Mouse (Mus musculus): ENCODE results near the gene Twf1. TPM values are rescaled to one million over a fixed set of nuclear protein-coding genes. Genes with fewer than 3 reads are reported as not detected.

Twf1 gene
- polyA plus RNA-seq, 1 experiment from 2014 or later, result 92.4 TPM

- H3K4me2 ChIP-seq (replicated peaks; ENCODE audit: low read depth), result no peak overlapping the region
- no peak overlapping the region for H3K27ac ChIP-seq (replicated peaks)
- TF ChIP-seq EP300 (optimal IDR thresholded peaks at IDR 0.05) (no peak), CTCF (IDR thresholded peaks at IDR 0.05; ENCODE audit: low read depth) (no peak)
- 0 out of 2 replicates have a peak, but pooled peaks cover 3% of the 10 kb centered on the region for H3K36me3 ChIP-seq (ENCODE audit: control insufficient read depth, insufficient read depth, low read length)
- H3K9ac ChIP-seq (ENCODE audit: low read length), result no peak overlapping the region
- no peak overlapping the region for H3K4me3 ChIP-seq (ENCODE audit: low read depth, low read length)
- H3K27me3 ChIP-seq (ENCODE audit: control insufficient read depth, insufficient read depth, low read length), result no peaks in the 10 kb centered on the region
- 68% methylated on average over 7 of the region's 7 CpGs for WGBS
- ATAC-seq (ENCODE audit: low FRiP score, low TSS enrichment) (no peak), DNase-seq (ENCODE audit: low spot score) (no peak)
- no peaks in the 10 kb centered on the region for H3K4me1 ChIP-seq (replicated peaks; ENCODE audit: control insufficient read depth, insufficient read depth)
- no peaks in the 10 kb centered on the region for H3K9me3 ChIP-seq (ENCODE audit: control insufficient read depth, low read length)
These were observed 54.2 kb downstream of the Twf1 start for GRCm38 (mm10) chr15:94535521-94535920.

- H3K27ac ChIP-seq (replicated peaks), result 0 out of 2 replicates have a peak overlapping the region, but pooled peaks have one; percentile 9
- TF ChIP-seq CTCF (IDR thresholded peaks at IDR 0.05; ENCODE audit: low read depth) (no peak), EP300 (optimal IDR thresholded peaks at IDR 0.05) (no peak)
- H3K27me3 ChIP-seq (ENCODE audit: control insufficient read depth, insufficient read depth, low read length), result no peaks in the 10 kb centered on the region
- no peaks in the 10 kb centered on the region for H3K4me1 ChIP-seq (replicated peaks; ENCODE audit: control insufficient read depth, insufficient read depth)
- no peak for ATAC-seq (ENCODE audit: low FRiP score, low TSS enrichment)
- no peak overlapping the region for H3K9ac ChIP-seq (ENCODE audit: low read length)
- WGBS, result 55% methylated on average over 6 of the region's 6 CpGs
- no peaks in the 10 kb centered on the region for H3K9me3 ChIP-seq (ENCODE audit: control insufficient read depth, low read length)
- no peak overlapping the region for H3K4me2 ChIP-seq (replicated peaks; ENCODE audit: low read depth)
- no peak for DNase-seq (ENCODE audit: low spot score)
- H3K36me3 ChIP-seq (ENCODE audit: control insufficient read depth, insufficient read depth, low read length), result no peaks in the 10 kb centered on the region
- no peak overlapping the region for H3K4me3 ChIP-seq (ENCODE audit: low read depth, low read length)
These were observed 56.7 kb downstream of the Twf1 start for GRCm38 (mm10) chr15:94532956-94533355.

GRCm38 (mm10) chr15:94532306-94532705, 57.4 kb downstream of the Twf1 start:
- TF ChIP-seq EP300 (optimal IDR thresholded peaks at IDR 0.05) (no peak), CTCF (IDR thresholded peaks at IDR 0.05; ENCODE audit: low read depth) (no peak)
- no peaks in the 10 kb centered on the region for H3K36me3 ChIP-seq (ENCODE audit: control insufficient read depth, insufficient read depth, low read length)
- no peaks in the 10 kb centered on the region for H3K9me3 ChIP-seq (ENCODE audit: control insufficient read depth, low read length)
- no peak overlapping the region for H3K4me2 ChIP-seq (replicated peaks; ENCODE audit: low read depth)
- WGBS, result 69% methylated on average over 5 of the region's 5 CpGs
- H3K9ac ChIP-seq (ENCODE audit: low read length), result no peak overlapping the region
- H3K4me3 ChIP-seq (ENCODE audit: low read depth, low read length), result no peak overlapping the region
- no peaks in the 10 kb centered on the region for H3K4me1 ChIP-seq (replicated peaks; ENCODE audit: control insufficient read depth, insufficient read depth)
- no peaks in the 10 kb centered on the region for H3K27me3 ChIP-seq (ENCODE audit: control insufficient read depth, insufficient read depth, low read length)
- H3K27ac ChIP-seq (replicated peaks), result no peak overlapping the region
- no peak for DNase-seq (ENCODE audit: low spot score)
- ATAC-seq (ENCODE audit: low FRiP score, low TSS enrichment), result no peak

GRCm38 (mm10) chr15:94530519-94530918, 59.2 kb downstream of the Twf1 start:
- Histone ChIP-seq H3K4me3 (ENCODE audit: low read depth, low read length) (no peak overlapping the region), H3K4me2 (replicated peaks; ENCODE audit: low read depth) (no peak overlapping the region), H3K27me3 (ENCODE audit: control insufficient read depth, insufficient read depth, low read length) (no peaks in the 10 kb centered on the region), H3K9ac (ENCODE audit: low read length) (no peak overlapping the region), H3K9me3 (ENCODE audit: control insufficient read depth, low read length) (no peaks in the 10 kb centered on the region), H3K27ac (replicated peaks) (no peak overlapping the region), H3K36me3 (ENCODE audit: control insufficient read depth, insufficient read depth, low read length) (no peaks in the 10 kb centered on the region), H3K4me1 (replicated peaks; ENCODE audit: control insufficient read depth, insufficient read depth) (no peaks in the 10 kb centered on the region)
- no peak for DNase-seq (ENCODE audit: low spot score)
- WGBS, result 51% methylated on average over 3 of the region's 3 CpGs
- no peak for ATAC-seq (ENCODE audit: low FRiP score, low TSS enrichment)
- TF ChIP-seq CTCF (IDR thresholded peaks at IDR 0.05; ENCODE audit: low read depth) (no peak), EP300 (optimal IDR thresholded peaks at IDR 0.05) (no peak)

Other genes with a start within 250 kb of the Twf1 start
- gene Adamts20, start 124.5 kb downstream of the Twf1 start, polyA plus RNA-seq (2015; fragmentation: Nextera tagmentation; extraction: Ambion mirVana), result 0.40 and 0.64 TPM in 2 replicates
- 3.5 and 3.6 TPM in 2 replicates for gene Pus7l, start 46.3 kb downstream of the Twf1 start, polyA plus RNA-seq (2015; fragmentation: Nextera tagmentation; extraction: Ambion mirVana)
- 9.2 and 9.4 TPM in 2 replicates for gene Irak4, start 46.2 kb downstream of the Twf1 start, polyA plus RNA-seq (2015; fragmentation: Nextera tagmentation; extraction: Ambion mirVana)
- 5.6 and 5.9 TPM in 2 replicates for gene Tmem117, start 39.3 kb upstream of the Twf1 start, polyA plus RNA-seq (2015; fragmentation: Nextera tagmentation; extraction: Ambion mirVana)